Mouse (Mus musculus) limb, embryonic 11.5 days (tissue): ENCODE data around the gene Prkcb. TPM values are rescaled to one million over a fixed set of nuclear protein-coding genes. Genes with fewer than 3 reads are reported as not detected.

Experiments
- ATAC-seq: fragments of 200-750 bp; cut with Nextera tagmentation; 2 replicates; pipeline ENCODE4 v1.8.0; 2017; ENCODE audit warnings: low read depth; ENCODE audit not compliant: insufficient number of reproducible peaks, low FRiP score, low TSS enrichment
- DNase-seq: peaks from one replicate; pipeline ENCODE4 v3.0.0-alpha.2; 2015; ENCODE audit warnings: low spot score
- H3K27ac ChIP-seq: fragments of 300-500 bp; sonication (generic); replicated peaks from 2 replicates; pipeline ENCODE4 v1.5.1; 2014; ENCODE audit warnings: low read depth, mild to moderate bottlenecking, low read length
- H3K27me3 ChIP-seq: fragments of 300-500 bp; sonication (generic); 2 replicates; pipeline ENCODE4 v1.6.1; 2014; ENCODE audit warnings: mild to moderate bottlenecking, low read length, mixed read lengths; ENCODE audit not compliant: control insufficient read depth, insufficient read depth
- H3K36me3 ChIP-seq: fragments of 300-500 bp; sonication (generic); 2 replicates; pipeline ENCODE4 v1.6.1; 2014; ENCODE audit warnings: mild to moderate bottlenecking, low read length, moderate library complexity, mixed read lengths; ENCODE audit not compliant: control insufficient read depth, insufficient read depth
- H3K4me1 ChIP-seq: fragments of 300-500 bp; sonication (generic); 2 replicates; pipeline ENCODE4 v1.6.1; 2014; ENCODE audit warnings: low read length, mixed read lengths; ENCODE audit not compliant: control insufficient read depth, insufficient read depth
- H3K4me2 ChIP-seq: fragments of 300-500 bp; sonication (generic); 2 replicates; pipeline ENCODE4 v1.6.1; 2014; ENCODE audit warnings: low read depth, mild to moderate bottlenecking, moderate library complexity; ENCODE audit not compliant: severe bottlenecking
- H3K4me3 ChIP-seq: fragments of 300-500 bp; sonication (generic); 2 replicates; pipeline ENCODE4 v1.5.1; 2014; ENCODE audit warnings: low read depth, low read length
- H3K9ac ChIP-seq: fragments of 300-500 bp; sonication (generic); 2 replicates; pipeline ENCODE4 v1.6.1; 2014; ENCODE audit warnings: mild to moderate bottlenecking, low read length
- H3K9me3 ChIP-seq: fragments of 300-500 bp; sonication (generic); 2 replicates; pipeline ENCODE4 v1.6.1; 2016; ENCODE audit warnings: low read length; ENCODE audit not compliant: control insufficient read depth
- WGBS: fragments of 180-500 bp; shearing (Covaris S2); extraction: QIAGEN DNeasy Blood & Tissue Kit; methylation state at CpG from one replicate; pipeline ENCODE4 v1.1.7; 2014; 5-methylcytosine and 5-hydroxymethylcytosine counted together
- polyA plus RNA-seq: library from polyadenylated mRNA; unstranded; fragments of >200 nt; fragmentation: Nextera tagmentation; extraction: Ambion mirVana; gene quantifications from 2 replicates; pipeline ENCODE4 v1.2.1, GENCODE M21; 2014

The Prkcb gene
- polyA plus RNA-seq, 1 experiment from 2014 or later = 4.4 TPM

GRCm38 (mm10) chr7:122317485-122317884, 28.9 kb downstream of the Prkcb start:
- no peaks in the 10 kb centered on the region for H3K4me1 ChIP-seq
- H3K9ac ChIP-seq = no peak overlapping the region
- ATAC-seq (no peak), DNase-seq (no peak)
- no peaks in the 10 kb centered on the region for H3K9me3 ChIP-seq
- H3K27ac ChIP-seq = no peak overlapping the region
- H3K36me3 ChIP-seq = no peaks in the 10 kb centered on the region
- H3K4me2 ChIP-seq = no peak overlapping the region
- no peaks in the 10 kb centered on the region for H3K27me3 ChIP-seq
- no peak overlapping the region for H3K4me3 ChIP-seq

- no peak overlapping the region for H3K4me2 ChIP-seq
- H3K4me1 ChIP-seq = no peaks in the 10 kb centered on the region
- WGBS = 83% methylated on average over 9 of the region's 9 CpGs
- no peaks in the 10 kb centered on the region for H3K27me3 ChIP-seq
- no peak for DNase-seq
- no peaks in the 10 kb centered on the region for H3K36me3 ChIP-seq
- H3K9ac ChIP-seq = no peak overlapping the region
- no peaks in the 10 kb centered on the region for H3K9me3 ChIP-seq
- H3K4me3 ChIP-seq = no peak overlapping the region
- ATAC-seq = no peak
- no peak overlapping the region for H3K27ac ChIP-seq
Observed at GRCm38 (mm10) chr7:122319566-122319965, 31.0 kb downstream of the Prkcb start.

GRCm38 (mm10) chr7:122320843-122321544, 32.4 kb downstream of the Prkcb start:
- 96% methylated on average over 7 of the region's 7 CpGs for WGBS
- no peak for ATAC-seq
- H3K9me3 ChIP-seq = no peaks in the 10 kb centered on the region

GRCm38 (mm10) chr7:122322038-122322690, 33.6 kb downstream of the Prkcb start:
- no peak overlapping the region for H3K9ac ChIP-seq
- DNase-seq = no peak
- no peaks in the 10 kb centered on the region for H3K4me1 ChIP-seq
- H3K4me3 ChIP-seq = no peak overlapping the region
- H3K27ac ChIP-seq = no peak overlapping the region
- ATAC-seq = no peak
- no peak overlapping the region for H3K4me2 ChIP-seq
- H3K27me3 ChIP-seq = no peaks in the 10 kb centered on the region
- H3K9me3 ChIP-seq = no peaks in the 10 kb centered on the region
- H3K36me3 ChIP-seq = no peaks in the 10 kb centered on the region
- 59% methylated on average over 8 of the region's 8 CpGs for WGBS

More at GRCm38 (mm10) chr7:122320843-122321544, 32.4 kb downstream of the Prkcb start:
- Histone ChIP-seq H3K4me3 (no peak overlapping the region), H3K27me3 (no peaks in the 10 kb centered on the region), H3K4me1 (no peaks in the 10 kb centered on the region), H3K9ac (no peak overlapping the region), H3K4me2 (no peak overlapping the region), H3K36me3 (no peaks in the 10 kb centered on the region), H3K27ac (no peak overlapping the region)
- no peak for DNase-seq

- Histone ChIP-seq H3K27me3 (no peaks in the 10 kb centered on the region), H3K4me3 (no peak overlapping the region), H3K27ac (no peak overlapping the region), H3K4me1 (no peaks in the 10 kb centered on the region), H3K9me3 (no peaks in the 10 kb centered on the region), H3K9ac (no peak overlapping the region), H3K36me3 (no peaks in the 10 kb centered on the region), H3K4me2 (no peak overlapping the region)
- DNase-seq (no peak), ATAC-seq (no peak)
- 96% methylated on average over 3 of the region's 3 CpGs for WGBS
Observed at GRCm38 (mm10) chr7:122327942-122328341, 39.4 kb downstream of the Prkcb start.

- ATAC-seq = no peak
- H3K27ac ChIP-seq = no peak overlapping the region
- 85% methylated on average over 5 of the region's 5 CpGs for WGBS
- no peaks in the 10 kb centered on the region for H3K4me1 ChIP-seq
- H3K4me2 ChIP-seq = no peak overlapping the region
- no peak overlapping the region for H3K4me3 ChIP-seq
- no peaks in the 10 kb centered on the region for H3K9me3 ChIP-seq
- H3K27me3 ChIP-seq = no peaks in the 10 kb centered on the region
- no peak overlapping the region for H3K9ac ChIP-seq
- no peak for DNase-seq
- no peaks in the 10 kb centered on the region for H3K36me3 ChIP-seq
Observed at GRCm38 (mm10) chr7:122328466-122328865, 39.9 kb downstream of the Prkcb start.

GRCm38 (mm10) chr7:122329588-122329987, 41.0 kb downstream of the Prkcb start:
- H3K4me1 ChIP-seq = no peaks in the 10 kb centered on the region
- no peak for DNase-seq
- no peaks in the 10 kb centered on the region for H3K9me3 ChIP-seq
- H3K27me3 ChIP-seq = no peaks in the 10 kb centered on the region
- no peaks in the 10 kb centered on the region for H3K36me3 ChIP-seq
- no peak overlapping the region for H3K27ac ChIP-seq
- no peak overlapping the region for H3K4me3 ChIP-seq
- no peak overlapping the region for H3K9ac ChIP-seq
- no peak overlapping the region for H3K4me2 ChIP-seq
- ATAC-seq = no peak
- WGBS = 85% methylated on average over 4 of the region's 4 CpGs

GRCm38 (mm10) chr7:122333686-122334085, 45.1 kb downstream of the Prkcb start:
- no peak overlapping the region for H3K4me2 ChIP-seq
- no peaks in the 10 kb centered on the region for H3K36me3 ChIP-seq
- no peaks in the 10 kb centered on the region for H3K4me1 ChIP-seq
- DNase-seq = no peak
- no peak overlapping the region for H3K9ac ChIP-seq
- no peaks in the 10 kb centered on the region for H3K9me3 ChIP-seq
- no peaks in the 10 kb centered on the region for H3K27me3 ChIP-seq
- H3K27ac ChIP-seq = no peak overlapping the region
- 80% methylated on average over 7 of the region's 7 CpGs for WGBS
- H3K4me3 ChIP-seq = no peak overlapping the region
- no peak for ATAC-seq
